Mouse (Mus musculus) kidney, embryonic 16.5 days (tissue): ENCODE measurements around the gene Ubxn1. TPM values are rescaled to one million over a fixed set of nuclear protein-coding genes. Genes with fewer than 3 reads are reported as not detected.

ENCODE experiments used
- ATAC-seq: fragments of 200-750 bp; cut with Nextera tagmentation; 2 replicates; pipeline ENCODE4 v1.8.0; 2017; ENCODE audit warnings: moderate TSS enrichment; ENCODE audit not compliant: low FRiP score, low TSS enrichment
- H3K27ac ChIP-seq: fragments of 300-500 bp; sonication (generic); 2 replicates; pipeline ENCODE4 v1.5.1; 2014; ENCODE audit warnings: low read length
- H3K27me3 ChIP-seq: fragments of 300-500 bp; sonication (generic); 2 replicates; pipeline ENCODE4 v1.6.1; 2014; ENCODE audit warnings: low read length, control low read depth, mixed read lengths; ENCODE audit not compliant: insufficient read depth
- H3K36me3 ChIP-seq: fragments of 300-500 bp; sonication (generic); 2 replicates; pipeline ENCODE4 v1.6.1; 2014; ENCODE audit warnings: low read length, control low read depth, mixed read lengths; ENCODE audit not compliant: insufficient read depth
- H3K4me1 ChIP-seq: fragments of 300-500 bp; sonication (generic); 2 replicates; pipeline ENCODE4 v1.6.1; 2014; ENCODE audit warnings: low read length, control low read depth, mixed read lengths; ENCODE audit not compliant: insufficient read depth
- H3K4me2 ChIP-seq: fragments of 300-500 bp; sonication (generic); replicated peaks from 2 replicates; pipeline ENCODE4 v1.6.1; 2014; ENCODE audit warnings: low read depth, low read length
- H3K4me3 ChIP-seq: fragments of 300-500 bp; sonication (generic); 2 replicates; pipeline ENCODE4 v1.5.1; 2014; ENCODE audit warnings: mild to moderate bottlenecking, low read length
- H3K9ac ChIP-seq: fragments of 300-500 bp; sonication (generic); replicated peaks from 2 replicates; pipeline ENCODE4 v1.6.1; 2014; ENCODE audit warnings: low read length
- H3K9me3 ChIP-seq: fragments of 300-500 bp; sonication (generic); 2 replicates; pipeline ENCODE4 v1.6.1; 2016; ENCODE audit warnings: low read length, control low read depth
- WGBS: fragments of 180-500 bp; shearing (Covaris S2); extraction: QIAGEN DNeasy Blood & Tissue Kit; methylation state at CpG from one replicate; pipeline ENCODE4 v1.1.7; 2014; 5-methylcytosine and 5-hydroxymethylcytosine counted together
- polyA plus RNA-seq: library from polyadenylated mRNA; unstranded; fragments of >200 nt; fragmentation: Nextera tagmentation; extraction: Ambion mirVana; gene quantifications from 2 replicates; pipeline ENCODE4 v1.2.1, GENCODE M21; 2015

Ubxn1 gene
- polyA plus RNA-seq, 1 experiment from 2014 or later, result 197 TPM

GRCm38 (mm10) chr19:8839103-8839907, 32.0 kb upstream of the Ubxn1 start, which contains the start of gene Gng3:
Gene Gng3 (minus strand): TSS chr19:8839194.
- Histone ChIP-seq H3K9me3 (no peaks in the 10 kb centered on the region), H3K36me3 (peaks cover 22% of the 10 kb centered on the region), H3K27ac (peak within 1 kb of the TSS; percentile 99), H3K4me2 (peak within 1 kb of the TSS; percentile 90), H3K4me3 (peak within 1 kb of the TSS; percentile 55), H3K27me3 (no peaks in the 10 kb centered on the region), H3K9ac (peak within 1 kb of the TSS; percentile 87), H3K4me1 (peaks cover 32% of the 10 kb centered on the region)
- ATAC-seq, result no peak
- 54% methylated on average over 11 of the region's 11 CpGs for WGBS

GRCm38 (mm10) chr19:8839908-8840791, 31.1 kb upstream of the Ubxn1 start:
- peak overlapping the region; percentile 37; the same call in 1 of the 2 replicates for H3K27ac ChIP-seq
- peaks cover 15% of the 10 kb centered on the region for H3K36me3 ChIP-seq
- no peaks in the 10 kb centered on the region for H3K27me3 ChIP-seq
- WGBS, result 23% methylated on average over 29 of the region's 29 CpGs
- H3K9me3 ChIP-seq, result no peaks in the 10 kb centered on the region
- H3K4me1 ChIP-seq, result peaks cover 32% of the 10 kb centered on the region
- H3K4me3 ChIP-seq, result peak overlapping the region; percentile 59
- peak overlapping the region; percentile 76 for H3K4me2 ChIP-seq
- H3K9ac ChIP-seq, result peak overlapping the region; percentile 68
- peak; percentile 73 for ATAC-seq

- H3K9ac ChIP-seq, result peak overlapping the region; percentile 68
- no peaks in the 10 kb centered on the region for H3K27me3 ChIP-seq
- WGBS, result 92% methylated on average over 7 of the region's 7 CpGs
- no peak for ATAC-seq
- peak overlapping the region; percentile 59 for H3K4me3 ChIP-seq
- H3K4me2 ChIP-seq, result peak overlapping the region; percentile 76
- H3K4me1 ChIP-seq, result peaks cover 32% of the 10 kb centered on the region
- H3K27ac ChIP-seq, result peak overlapping the region; percentile 17; the same call in 1 of the 2 replicates
- no peaks in the 10 kb centered on the region for H3K9me3 ChIP-seq
- H3K36me3 ChIP-seq, result peaks cover 15% of the 10 kb centered on the region; the same call in 1 of the 2 replicates
Observed at GRCm38 (mm10) chr19:8841012-8841411, 30.3 kb upstream of the Ubxn1 start.

- Histone ChIP-seq H3K9me3 (no peaks in the 10 kb centered on the region), H3K9ac (no peak overlapping the region), H3K27me3 (no peaks in the 10 kb centered on the region), H3K36me3 (peaks cover 28% of the 10 kb centered on the region), H3K27ac (no peak overlapping the region), H3K4me3 (no peak overlapping the region), H3K4me1 (peaks cover 32% of the 10 kb centered on the region), H3K4me2 (no peak overlapping the region)
- WGBS, result 87% methylated on average over 6 of the region's 6 CpGs
- no peak for ATAC-seq
Observed at GRCm38 (mm10) chr19:8842961-8843360, 28.3 kb upstream of the Ubxn1 start.

GRCm38 (mm10) chr19:8844371-8845129, 26.7 kb upstream of the Ubxn1 start:
- H3K4me3 ChIP-seq, result no peak overlapping the region
- H3K27me3 ChIP-seq, result no peaks in the 10 kb centered on the region
- no peak for ATAC-seq
- peaks cover 28% of the 10 kb centered on the region for H3K36me3 ChIP-seq
- no peak overlapping the region for H3K9ac ChIP-seq
- WGBS, result 74% methylated on average over 5 of the region's 5 CpGs
- H3K4me2 ChIP-seq, result no peak overlapping the region
- no peak overlapping the region for H3K27ac ChIP-seq
- no peaks in the 10 kb centered on the region for H3K9me3 ChIP-seq
- peaks cover 16% of the 10 kb centered on the region for H3K4me1 ChIP-seq

- WGBS, result 78% methylated on average over 5 of the region's 5 CpGs
- ATAC-seq, result no peak
- Histone ChIP-seq H3K9ac (no peak overlapping the region), H3K27me3 (no peaks in the 10 kb centered on the region), H3K9me3 (no peaks in the 10 kb centered on the region), H3K36me3 (peaks cover 22% of the 10 kb centered on the region), H3K4me3 (no peak overlapping the region), H3K4me2 (no peak overlapping the region), H3K4me1 (0 out of 2 replicates have a peak, but pooled peaks cover 7% of the 10 kb centered on the region), H3K27ac (no peak overlapping the region)
Observed at GRCm38 (mm10) chr19:8848356-8848755, 22.9 kb upstream of the Ubxn1 start.

GRCm38 (mm10) chr19:8850402-8850901, 20.8 kb upstream of the Ubxn1 start, which contains the start of gene Lrrn4cl:
Gene Lrrn4cl (plus strand): TSS chr19:8850768.
- H3K27me3 ChIP-seq, result no peaks in the 10 kb centered on the region
- H3K9me3 ChIP-seq, result no peaks in the 10 kb centered on the region
- WGBS, result 23% methylated on average over 7 of the region's 7 CpGs
- peaks cover 21% of the 10 kb centered on the region for H3K36me3 ChIP-seq
- 0 out of 2 replicates have a peak, but pooled peaks cover 7% of the 10 kb centered on the region for H3K4me1 ChIP-seq
- no peak within 1 kb of the TSS for H3K4me3 ChIP-seq
- peak within 1 kb of the TSS; percentile 23; the same call in 1 of the 2 replicates for H3K9ac ChIP-seq
- ATAC-seq, result peak; percentile 49; the same call in 1 of the 2 replicates
- H3K27ac ChIP-seq, result no peak within 1 kb of the TSS
- H3K4me2 ChIP-seq, result 0 out of 2 replicates have a peak within 1 kb of the TSS, but pooled peaks have one; percentile 14

- H3K27ac ChIP-seq, result no peak overlapping the region
- no peak for ATAC-seq
- no peak overlapping the region for H3K4me3 ChIP-seq
- H3K36me3 ChIP-seq, result peaks cover 9% of the 10 kb centered on the region
- H3K27me3 ChIP-seq, result no peaks in the 10 kb centered on the region
- no peak overlapping the region for H3K9ac ChIP-seq
- no peak overlapping the region for H3K4me2 ChIP-seq
- H3K9me3 ChIP-seq, result no peaks in the 10 kb centered on the region
- 57% methylated on average over 7 of the region's 7 CpGs for WGBS
- H3K4me1 ChIP-seq, result 0 out of 2 replicates have a peak, but pooled peaks cover 7% of the 10 kb centered on the region
Observed at GRCm38 (mm10) chr19:8851639-8852038, 19.7 kb upstream of the Ubxn1 start.
